Mouse (Mus musculus) layer of hippocampus, adult 2 months (tissue): ENCODE measurements at regions not wholly inside any gene's neighbourhood (a gene's known extent, or its start where the extent isn't known, plus 50 kb on each side); places are given as distances from the start of the nearest gene placed in this dataset.
"Not testable (repeated sequence)": the region's sequence is repeated elsewhere in the genome, so short reads cannot be mapped to it uniquely, and the experiment has no call there.

Source experiments
- DNase-seq, 2 experiments: peaks; one replicate each; pipeline ENCODE4 v3.0.0; 2022; ENCODE audit warnings: low spot score in 2 of 2
- H3K27ac ChIP-seq: fragments of 200-600 bp; 2 replicates; pipeline ENCODE4 v1.8.1; 2022
- H3K4me3 ChIP-seq: fragments of 200-600 bp; 2 replicates; pipeline ENCODE4 v1.8.1; 2022; ENCODE audit warnings: mild to moderate bottlenecking
- CTCF ChIP-seq: fragments of 200-600 bp; conservative IDR thresholded peaks from 2 replicates; pipeline ENCODE4 v1.8.1; 2022; ENCODE audit warnings: antibody characterized with exemption, mild to moderate bottlenecking, moderate library complexity

DNA sequence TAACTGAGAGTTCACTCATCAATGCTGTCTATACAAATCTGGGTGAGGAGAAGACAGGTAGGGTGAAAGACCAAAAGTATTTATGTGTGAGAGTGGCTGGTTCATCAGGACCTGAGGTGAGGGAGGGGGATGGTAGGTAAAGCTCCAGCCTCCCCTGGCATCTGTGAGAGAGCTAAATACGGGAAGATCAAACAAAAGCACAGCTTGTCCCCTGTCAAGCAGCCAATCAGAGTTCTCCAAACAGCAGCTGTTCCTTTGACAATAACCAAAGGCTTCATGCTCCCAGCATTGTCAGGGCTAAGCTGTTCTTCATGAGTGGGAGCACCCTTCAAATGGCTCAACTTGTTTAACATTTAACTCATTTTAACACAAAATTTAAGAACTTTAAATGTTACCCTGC, 160.1 kb upstream of the Map1b start:
- TF ChIP-seq CTCF = no peak
- Histone ChIP-seq H3K27ac (peak overlapping the region; percentile 79), H3K4me3 (no peak overlapping the region)
- peak; percentile 79 to 80 for DNase-seq

- no peak for TF ChIP-seq CTCF
- no peak overlapping the region for H3K4me3 ChIP-seq
- H3K27ac ChIP-seq = peak overlapping the region; percentile 79
- peak; percentile 68 to 75 for DNase-seq
Measured at GRCm38 (mm10) chr13:99675951-99676350, 159.6 kb upstream of the Map1b start.

DNA sequence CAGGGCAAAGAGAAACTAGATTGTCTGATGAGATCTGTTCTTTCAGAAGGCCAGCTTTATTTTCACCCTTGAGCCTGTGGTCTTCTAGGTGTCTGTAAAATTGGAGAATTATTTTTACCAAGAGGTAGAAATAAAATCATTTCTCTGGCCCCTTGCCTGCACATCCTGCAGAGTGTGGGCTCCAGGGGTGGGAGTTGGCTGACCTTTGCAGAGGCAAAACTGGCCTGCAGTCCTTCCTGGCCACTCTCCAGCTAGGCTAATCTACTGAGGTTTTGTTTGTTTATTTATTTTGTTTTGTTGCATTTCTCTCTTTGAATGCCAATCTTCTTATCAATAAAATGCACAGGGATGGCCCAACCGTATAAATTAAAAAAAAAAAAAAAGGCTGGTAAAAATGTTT, 156.4 kb upstream of the Map1b start:
- no peak for DNase-seq
- no peak for TF ChIP-seq CTCF
- no peak overlapping the region for H3K4me3 ChIP-seq
- peak overlapping the region; percentile 19; the same call in 1 of the 2 replicates for H3K27ac ChIP-seq

DNA sequence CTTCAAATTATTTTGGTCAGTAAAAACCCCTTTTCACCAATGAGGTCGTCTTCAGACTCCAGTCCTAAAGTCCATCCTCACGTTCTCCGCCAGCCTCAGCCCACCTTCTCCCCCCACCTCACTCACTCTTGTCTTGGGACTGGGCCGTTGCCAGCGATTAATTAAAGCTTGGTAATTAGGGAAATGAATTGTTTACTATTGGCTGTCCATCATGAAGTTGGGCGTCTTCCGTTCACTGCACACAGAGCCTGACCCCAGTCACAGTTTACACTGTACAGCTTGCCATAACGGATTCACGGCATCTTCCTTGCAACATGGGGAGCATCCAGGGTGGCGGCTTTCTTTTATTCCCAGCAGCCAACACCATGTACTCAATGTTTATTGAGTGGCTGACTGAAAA, 155.4 kb upstream of the Map1b start:
- Histone ChIP-seq H3K4me3 (no peak overlapping the region), H3K27ac (peak overlapping the region; percentile 19; the same call in 1 of the 2 replicates)
- DNase-seq = no peak
- TF ChIP-seq CTCF = no peak

GRCm38 (mm10) chr13:99669987-99670534, 153.7 kb upstream of the Map1b start:
- Histone ChIP-seq H3K27ac (peak overlapping the region; percentile 83), H3K4me3 (no peak overlapping the region)
- TF ChIP-seq CTCF = no peak
- DNase-seq = peak; percentile 20 to 36

DNA sequence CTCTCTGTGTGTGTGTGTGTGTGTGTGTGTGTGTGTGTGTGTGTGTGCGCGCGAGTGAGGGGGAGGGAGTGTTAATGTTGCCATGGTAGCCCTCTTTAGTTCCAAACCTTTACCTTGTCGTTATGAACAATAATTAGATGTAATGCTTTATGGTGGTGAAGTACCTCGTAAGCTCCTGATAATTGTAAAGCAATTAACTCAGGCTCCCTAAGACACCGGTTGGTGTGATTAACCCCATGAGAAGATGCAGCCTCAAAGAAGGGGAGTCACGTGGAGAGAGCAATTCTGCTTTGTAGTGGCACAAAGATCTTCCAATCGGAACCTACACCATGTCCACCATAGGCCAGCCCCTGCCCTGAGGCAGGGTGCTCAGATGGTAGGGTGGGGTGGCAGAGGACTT, 152.3 kb upstream of the Map1b start:
- no peak for DNase-seq
- H3K27ac ChIP-seq = peak overlapping the region; percentile 75
- no peak overlapping the region for H3K4me3 ChIP-seq
- TF ChIP-seq CTCF = no peak

DNA sequence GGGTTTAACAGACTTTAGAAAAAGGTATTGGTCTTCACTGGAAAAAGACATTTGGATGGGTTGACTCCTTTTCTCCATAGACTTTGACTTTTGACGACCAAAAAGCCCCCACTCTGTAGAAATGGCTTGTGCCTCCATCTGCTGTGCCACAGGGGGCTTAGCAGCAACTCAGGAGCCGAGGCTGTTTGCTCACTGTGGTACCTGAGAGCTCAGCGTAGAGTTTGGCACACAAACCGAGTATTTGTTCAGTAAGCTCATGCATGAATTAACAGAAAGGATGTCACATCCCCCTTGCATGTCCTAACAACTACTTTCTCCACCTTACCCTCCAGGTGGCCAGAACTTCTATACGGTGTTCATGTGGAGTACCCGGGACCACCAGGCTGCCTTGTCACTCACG, 149.7 kb upstream of the Map1b start:
- H3K27ac ChIP-seq = no peak overlapping the region
- TF ChIP-seq CTCF = no peak

GRCm38 (mm10) chr13:99663422-99663821, 147.1 kb upstream of the Map1b start:
- not testable (repeated sequence) for DNase-seq, H3K4me3 ChIP-seq, H3K27ac ChIP-seq

More for the DNA sequence above, 149.7 kb upstream of the Map1b start:
- H3K4me3 ChIP-seq = no peak overlapping the region
- no peak for DNase-seq

DNA sequence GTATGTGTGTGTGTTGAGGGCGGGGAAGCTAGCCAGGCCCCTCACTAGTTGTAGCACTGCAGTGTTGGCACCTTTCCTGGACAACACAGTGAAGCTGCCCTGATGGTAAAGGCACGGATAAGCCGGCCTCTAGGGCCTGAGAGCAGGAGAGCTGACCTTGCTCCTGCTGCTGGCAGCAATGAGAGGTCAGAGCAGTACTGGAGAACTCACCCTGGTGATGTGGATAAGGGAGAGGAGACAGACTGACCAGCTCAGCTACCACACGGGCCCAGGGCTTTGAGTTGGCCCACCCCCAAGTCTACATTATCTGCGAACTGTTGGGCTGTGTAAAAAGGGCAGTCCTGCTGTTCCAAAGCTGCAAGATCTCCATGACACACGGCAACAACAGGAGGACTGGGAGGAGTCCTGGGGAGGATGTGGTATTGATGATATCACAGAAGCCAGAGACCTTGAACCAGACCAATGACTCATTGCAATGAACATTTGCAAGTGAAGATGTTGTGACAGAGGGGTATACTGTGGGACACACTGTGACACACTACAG, 131.4 kb upstream of the Map1b start:
- Histone ChIP-seq H3K4me3 (no peak overlapping the region), H3K27ac (no peak overlapping the region)
- no peak for DNase-seq
- TF ChIP-seq CTCF = no peak

DNA sequence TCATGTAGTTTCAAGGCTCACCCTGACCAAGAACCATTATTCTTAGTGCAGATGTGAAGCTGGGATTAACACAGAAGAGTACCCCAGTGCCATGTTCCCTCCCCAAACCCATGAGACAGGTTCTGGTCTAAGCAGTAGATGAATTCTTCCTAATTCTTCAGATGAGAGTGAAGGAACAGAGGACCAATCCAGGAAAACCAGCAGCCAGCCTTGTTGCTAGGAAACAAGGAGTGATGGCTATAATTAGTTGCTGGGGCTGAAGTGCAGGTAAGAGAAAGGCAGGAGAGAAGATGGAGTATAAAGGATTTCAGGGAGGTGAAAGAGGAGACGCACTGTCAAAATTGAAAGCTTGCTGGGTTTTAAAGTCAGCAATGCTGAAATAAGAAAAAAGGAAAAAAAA, 128.4 kb upstream of the Map1b start:
- no peak for DNase-seq
- TF ChIP-seq CTCF = no peak
- H3K4me3 ChIP-seq = no peak overlapping the region
- H3K27ac ChIP-seq = no peak overlapping the region

DNA sequence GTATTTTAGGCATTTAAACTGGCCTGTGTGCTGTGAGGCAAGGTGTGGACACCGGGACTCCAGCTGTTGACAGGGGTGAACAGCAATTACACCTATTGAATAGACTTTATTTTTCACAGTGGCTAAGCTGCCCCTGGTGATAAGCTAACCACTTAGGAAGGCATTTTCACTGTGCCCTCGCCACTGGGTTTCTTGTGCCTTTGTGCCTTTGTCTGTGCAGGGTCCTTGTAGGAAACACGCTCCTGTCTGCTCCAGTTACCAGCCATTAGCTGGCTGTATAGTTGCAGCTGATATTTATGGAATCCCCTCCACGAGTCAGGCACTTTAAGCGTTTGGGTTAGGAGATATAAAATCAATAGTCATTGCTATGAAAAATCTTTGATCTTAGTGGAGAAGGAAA, 126.5 kb upstream of the Map1b start:
- Histone ChIP-seq H3K27ac (peak overlapping the region; percentile 72; the same call in 1 of the 2 replicates), H3K4me3 (no peak overlapping the region)
- no peak for DNase-seq
- TF ChIP-seq CTCF = no peak

DNA sequence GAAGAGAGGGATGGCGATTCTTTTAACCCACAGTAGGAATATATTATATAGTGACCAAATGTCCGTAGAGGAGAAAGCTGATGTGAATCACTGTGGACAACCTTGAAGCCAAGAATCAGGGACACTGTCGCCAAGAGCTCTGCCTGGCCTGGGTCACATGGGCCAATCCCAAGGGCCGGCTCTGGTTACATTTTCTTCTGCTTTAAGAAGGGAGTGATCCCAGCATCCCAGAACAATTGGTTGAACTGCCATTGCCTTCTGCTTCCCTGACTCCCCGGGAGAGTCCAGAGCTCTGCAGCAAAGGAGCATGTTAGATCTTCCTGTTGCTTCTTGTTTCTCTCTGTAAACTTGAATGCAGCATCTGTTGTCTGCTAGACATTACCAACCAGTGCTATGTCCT, 126.0 kb upstream of the Map1b start:
- TF ChIP-seq CTCF = no peak
- no peak overlapping the region for H3K4me3 ChIP-seq
- no peak for DNase-seq
- H3K27ac ChIP-seq = peak overlapping the region; percentile 72

DNA sequence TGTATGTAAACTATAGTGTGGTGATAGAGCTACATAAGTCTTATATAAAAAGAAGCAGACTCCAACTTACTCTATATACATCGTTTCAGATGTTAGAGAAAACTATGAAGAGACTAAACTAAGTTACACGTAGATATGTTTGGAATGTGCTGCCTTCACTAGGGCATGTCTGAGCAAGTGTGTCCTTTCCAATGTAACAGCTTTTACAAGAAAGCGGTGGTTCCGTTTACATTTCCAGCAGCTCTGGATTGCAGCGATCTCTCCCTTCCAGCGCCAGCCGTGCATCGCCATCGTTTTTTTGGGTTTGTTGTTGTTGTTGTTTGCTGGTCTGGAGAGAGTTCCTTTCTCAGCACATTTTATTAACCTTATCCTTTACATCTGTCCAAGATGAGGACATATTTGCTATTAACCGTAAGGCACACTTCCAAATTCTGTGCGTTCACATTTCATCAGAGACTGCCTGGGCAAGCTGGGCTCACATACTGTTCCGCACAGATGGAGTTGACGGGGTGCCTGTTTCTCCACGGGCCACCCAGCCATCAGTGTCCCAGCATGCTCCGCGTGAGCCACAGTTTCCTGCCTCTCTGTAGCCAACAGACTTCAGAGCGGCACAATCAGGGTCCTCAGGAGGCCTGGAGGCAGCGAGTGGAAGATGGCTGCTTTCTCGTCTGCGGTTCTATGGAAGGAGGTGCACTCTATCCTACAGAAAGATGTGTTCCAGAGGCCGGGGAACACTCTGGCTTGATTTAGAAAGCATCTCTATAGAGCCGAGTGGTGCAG, 125.2 kb upstream of the Map1b start:
- peak; percentile 61 to 64 for DNase-seq
- Histone ChIP-seq H3K4me3 (no peak overlapping the region; the same call in 1 of the 2 replicates), H3K27ac (peak overlapping the region; percentile 72)
- no peak for TF ChIP-seq CTCF

DNA sequence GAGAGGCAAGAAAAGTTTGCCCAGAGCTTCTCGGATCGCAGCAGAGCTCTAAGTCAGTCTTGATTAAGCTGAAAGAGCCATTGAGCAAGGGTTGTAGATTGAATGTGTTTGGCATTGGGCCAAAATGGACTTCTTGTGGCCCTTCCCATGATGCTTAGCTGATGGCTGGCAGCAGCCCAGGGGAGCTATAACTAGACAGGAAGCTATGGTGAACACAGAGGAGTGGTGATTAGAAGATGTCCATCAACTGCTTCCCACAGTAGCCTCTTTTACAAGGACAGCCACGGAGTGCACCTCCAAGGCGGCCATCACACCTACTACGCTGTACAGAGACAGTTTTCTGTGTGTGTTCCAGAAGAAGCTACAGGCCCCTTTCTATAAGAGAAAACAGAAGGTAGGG, 116.4 kb upstream of the Map1b start:
- no peak overlapping the region for H3K4me3 ChIP-seq
- no peak for TF ChIP-seq CTCF
- H3K27ac ChIP-seq = no peak overlapping the region
- no peak for DNase-seq
